Mouse (Mus musculus) G1E (cell line): ENCODE results near the gene Mrpl35. TPM values are rescaled to one million over a fixed set of nuclear protein-coding genes. Genes with fewer than 3 reads are reported as not detected.

ENCODE experiments used
- ATAC-seq: 2 replicates; pipeline ENCODE4 v1.8.0; 2016; ENCODE audit warnings: mild to moderate bottlenecking; ENCODE audit not compliant: insufficient number of reproducible peaks, poor library complexity, low FRiP score, severe bottlenecking; ENCODE audit errors: extremely low read depth
- DNase-seq: peaks from one replicate; pipeline ENCODE4 v3.0.0; 2012; ENCODE audit warnings: low spot score
- H3K27me3 ChIP-seq: 2 replicates; pipeline ENCODE4 v1.6.1; 2012; ENCODE audit warnings: mild to moderate bottlenecking, low read length, inconsistent platforms; ENCODE audit not compliant: insufficient read depth
- H3K36me3 ChIP-seq: replicated peaks from 2 replicates; pipeline ENCODE3; 2012; ENCODE audit warnings: mild to moderate bottlenecking, inconsistent platforms
- H3K4me1 ChIP-seq: 2 replicates; pipeline ENCODE4 v1.6.1; 2012; ENCODE audit warnings: low read depth, low read length, inconsistent platforms, mixed read lengths; ENCODE audit not compliant: insufficient read depth
- H3K4me3 ChIP-seq: 2 replicates; pipeline ENCODE4 v1.5.1; 2012; ENCODE audit warnings: low read depth, mild to moderate bottlenecking, inconsistent platforms, low read length, moderate library complexity, mixed read lengths
- H3K9me3 ChIP-seq: replicated peaks from 2 replicates; pipeline ENCODE4 v1.6.1; 2012; ENCODE audit warnings: inconsistent platforms
- CTCF ChIP-seq: IDR thresholded peaks from 2 replicates; pipeline ENCODE4 v1.5.1; 2012; ENCODE audit warnings: low read depth, low read length, inconsistent platforms, mixed read lengths
- GATA1 ChIP-seq: IDR thresholded peaks from 2 replicates; pipeline ENCODE4 v1.6.1; 2012; ENCODE audit warnings: borderline replicate concordance, low read length, inconsistent platforms, mixed read lengths
- GATA2 ChIP-seq: IDR thresholded peaks from 2 replicates; pipeline ENCODE4 v1.6.1; 2012; ENCODE audit warnings: low read depth, low read length, inconsistent platforms, borderline replicate concordance
- POLR2AphosphoS5 ChIP-seq: IDR thresholded peaks from 2 replicates; pipeline ENCODE4 v1.6.1; 2012; ENCODE audit warnings: low read depth, low read length, inconsistent platforms; ENCODE audit not compliant: insufficient replicate concordance
- TAL1 ChIP-seq: conservative IDR thresholded peaks from 2 replicates; pipeline ENCODE4 v1.6.1; 2012; ENCODE audit warnings: low read depth, low read length, inconsistent platforms, mixed read lengths
- polyA plus RNA-seq: library from polyadenylated mRNA; stranded (reverse); fragments of >175 nt; gene quantifications from 2 replicates; pipeline ENCODE4 v1.2.3, GENCODE M21; 2012
- total RNA-seq, 2 experiments: library from RNA; stranded (forward) in 1 of 2; stranded (reverse) in 1 of 2; fragments of 200-1000 nt in 1 of 2; fragments of >200 nt in 1 of 2; fragmentation: Nextera tagmentation in 1 of 2; gene quantifications; 2 replicates each; pipeline ENCODE4 v1.2.3; 2014 to 2017

Gene Mrpl35
- total and polyA plus RNA-seq, 3 experiments = 1.0 to 50.2 (median 40.3) TPM

DNA sequence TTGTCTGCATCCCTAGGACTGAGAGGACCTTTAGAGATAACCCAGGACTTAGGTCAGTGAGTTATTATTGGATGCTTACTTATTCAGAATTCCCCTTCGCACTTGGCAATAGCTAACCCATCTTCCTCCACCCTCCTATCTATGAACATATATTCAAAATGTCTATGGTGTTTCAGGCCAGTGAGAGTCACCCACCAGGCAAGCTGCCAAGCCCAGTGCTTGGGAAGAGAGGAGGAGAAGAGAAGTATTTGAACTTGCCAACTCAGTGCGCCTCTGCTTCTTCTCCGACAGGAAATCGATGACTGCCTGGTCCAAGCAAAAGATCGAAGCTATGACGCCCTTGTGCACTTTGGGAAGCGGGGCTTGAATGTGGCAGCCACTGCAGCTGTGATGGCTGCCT, 46.3 kb downstream of the Mrpl35 start:
- ATAC-seq (no peak), DNase-seq (no peak)
- Histone ChIP-seq H3K4me1 (no peaks in the 10 kb centered on the region), H3K9me3 (no peaks in the 10 kb centered on the region), H3K36me3 (no peaks in the 10 kb centered on the region), H3K27me3 (peaks cover 23% of the 10 kb centered on the region), H3K4me3 (no peak overlapping the region)
- TF ChIP-seq GATA2 (no peak), GATA1 (no peak), TAL1 (no peak), POLR2AphosphoS5 (no peak), CTCF (no peak)

DNA sequence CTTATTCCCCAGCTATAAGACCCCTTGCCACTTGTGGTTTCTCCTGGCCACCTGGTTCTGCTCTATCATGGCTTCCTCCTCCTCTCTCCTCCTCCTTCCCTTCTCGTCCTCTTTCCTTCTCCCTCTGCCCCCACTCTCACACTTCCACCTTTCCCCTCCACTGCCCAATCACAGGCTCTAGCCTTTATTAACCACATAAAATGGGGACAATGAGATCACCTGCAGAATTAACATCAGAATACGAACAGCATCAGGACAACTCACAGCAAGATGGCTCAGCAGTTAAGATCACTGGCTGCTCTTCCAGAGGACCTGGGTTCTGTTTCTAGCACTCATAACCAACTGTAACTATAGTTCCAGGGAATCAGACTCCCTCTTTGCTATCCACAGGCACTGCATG, 46.9 kb downstream of the Mrpl35 start:
- ATAC-seq (no peak), DNase-seq (no peak)
- Histone ChIP-seq H3K4me3 (no peak overlapping the region), H3K4me1 (no peaks in the 10 kb centered on the region), H3K27me3 (peaks cover 23% of the 10 kb centered on the region), H3K36me3 (no peaks in the 10 kb centered on the region), H3K9me3 (no peaks in the 10 kb centered on the region)
- TF ChIP-seq POLR2AphosphoS5 (no peak), TAL1 (no peak), CTCF (no peak), GATA2 (no peak)

DNA sequence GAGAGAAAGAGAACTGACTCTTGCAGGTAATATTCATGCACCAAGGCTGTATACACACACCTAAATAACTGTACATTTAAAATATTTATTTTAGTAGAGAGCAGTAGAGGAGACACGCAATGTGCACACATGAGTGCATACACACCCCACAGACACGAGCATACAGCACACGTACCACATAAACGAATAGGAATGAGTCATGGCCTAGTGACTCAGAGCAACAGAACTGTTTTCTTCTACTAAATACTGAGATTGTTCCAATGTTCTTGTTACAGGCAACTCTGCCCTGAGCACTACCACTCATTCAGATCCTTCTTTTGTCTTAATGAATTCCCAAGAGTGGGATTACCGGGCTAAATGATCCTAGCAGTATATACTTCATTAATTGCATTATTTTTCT, 48.8 kb downstream of the Mrpl35 start:
- no peaks in the 10 kb centered on the region for H3K4me1 ChIP-seq
- no peak for ATAC-seq
- no peak for DNase-seq
- H3K36me3 ChIP-seq = no peaks in the 10 kb centered on the region
- no peak for TF ChIP-seq TAL1
- TF ChIP-seq GATA1 = no peak
- TF ChIP-seq GATA2 = no peak
- no peak for TF ChIP-seq CTCF
- no peak for TF ChIP-seq POLR2AphosphoS5
- H3K27me3 ChIP-seq = peaks cover 19% of the 10 kb centered on the region
- no peak overlapping the region for H3K4me3 ChIP-seq
- H3K9me3 ChIP-seq = no peaks in the 10 kb centered on the region

DNA sequence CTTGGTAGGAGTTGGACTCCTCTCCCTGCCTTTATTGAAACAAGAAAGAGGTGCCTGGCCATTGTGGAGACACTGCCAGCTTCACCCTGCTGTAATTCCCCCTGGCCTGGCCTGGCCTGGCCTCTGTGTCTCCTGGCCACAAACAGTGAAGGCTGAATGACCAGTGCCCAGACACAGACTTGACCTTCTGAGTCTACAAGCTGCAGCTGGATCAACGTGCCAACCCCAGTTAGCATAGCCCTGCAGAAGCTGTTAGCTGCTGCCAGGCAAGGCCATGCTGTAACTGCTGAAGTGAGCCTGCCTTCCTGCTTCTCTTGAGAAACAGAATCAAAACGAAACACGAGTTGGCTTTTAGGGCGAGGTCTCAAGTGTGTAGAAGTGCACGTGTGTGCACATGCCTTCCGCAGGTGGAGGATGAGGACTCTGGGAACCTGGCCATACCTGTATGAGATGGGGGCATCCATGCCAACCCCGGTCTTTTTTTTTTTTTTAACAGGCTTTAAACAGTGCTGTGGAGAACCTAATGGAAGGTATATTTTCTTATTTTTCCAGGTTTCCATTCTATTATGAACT, 54.0 kb downstream of the Mrpl35 start:
- no peak overlapping the region for H3K4me3 ChIP-seq
- ATAC-seq (no peak), DNase-seq (no peak)
- H3K27me3 ChIP-seq = peaks cover 12% of the 10 kb centered on the region
- H3K4me1 ChIP-seq = no peaks in the 10 kb centered on the region
- no peaks in the 10 kb centered on the region for H3K36me3 ChIP-seq
- peaks cover 4% of the 10 kb centered on the region for H3K9me3 ChIP-seq
- no peak for TF ChIP-seq GATA1

DNA sequence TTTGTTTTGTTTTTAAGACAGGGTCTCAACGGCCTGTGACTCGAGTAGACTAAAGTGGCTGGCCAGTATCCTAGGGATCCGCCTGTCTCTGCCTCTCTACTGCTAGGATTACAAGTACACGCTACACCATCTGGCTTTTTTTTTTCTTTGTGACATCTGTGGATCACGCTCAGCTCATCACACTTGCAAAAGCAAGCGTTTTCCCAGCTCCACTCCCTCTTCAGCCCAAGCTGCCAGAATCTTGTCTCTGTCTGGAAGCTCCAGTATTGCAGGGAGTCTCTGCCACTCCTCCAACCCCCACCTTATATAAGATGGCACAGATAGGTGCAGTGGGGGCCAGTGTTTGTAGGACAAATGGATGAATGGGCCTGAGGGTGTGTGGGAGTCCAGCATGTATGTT, 54.6 kb downstream of the Mrpl35 start:
- DNase-seq = no peak
- TF ChIP-seq GATA2 (no peak), GATA1 (no peak), POLR2AphosphoS5 (no peak), CTCF (no peak), TAL1 (no peak)
- Histone ChIP-seq H3K4me1 (no peaks in the 10 kb centered on the region), H3K9me3 (peaks cover 4% of the 10 kb centered on the region), H3K27me3 (peaks cover 15% of the 10 kb centered on the region), H3K36me3 (no peaks in the 10 kb centered on the region), H3K4me3 (no peak overlapping the region)
- ATAC-seq = no peak

DNA sequence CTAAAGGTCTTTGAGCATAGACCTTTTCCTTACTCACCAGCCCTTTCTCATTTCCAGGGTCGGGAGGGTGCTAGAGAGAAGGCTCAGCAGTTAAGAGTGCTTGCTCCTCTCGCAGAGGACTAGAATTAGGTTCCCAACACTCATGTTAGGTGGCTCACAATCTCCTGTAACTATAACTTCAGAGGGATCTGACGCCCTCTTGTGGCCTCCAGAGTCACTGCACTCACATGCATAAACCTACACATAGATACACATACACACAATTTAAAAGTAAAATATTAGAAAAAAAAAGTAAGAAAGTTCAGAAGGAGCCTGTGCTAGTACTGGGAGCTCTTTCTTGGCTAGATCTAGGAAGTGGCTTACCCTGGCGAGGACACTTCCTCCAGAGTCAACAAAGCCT, 55.5 kb downstream of the Mrpl35 start:
- Histone ChIP-seq H3K9me3 (peaks cover 4% of the 10 kb centered on the region), H3K4me1 (no peaks in the 10 kb centered on the region), H3K27me3 (peaks cover 20% of the 10 kb centered on the region), H3K36me3 (no peaks in the 10 kb centered on the region), H3K4me3 (no peak overlapping the region)
- no peak for DNase-seq
- TF ChIP-seq GATA2 = no peak
- no peak for TF ChIP-seq TAL1
- TF ChIP-seq CTCF = peak; percentile 21; the same call in 1 of the 2 replicates
- no peak for TF ChIP-seq POLR2AphosphoS5
- no peak for TF ChIP-seq GATA1
- no peak for ATAC-seq

DNA sequence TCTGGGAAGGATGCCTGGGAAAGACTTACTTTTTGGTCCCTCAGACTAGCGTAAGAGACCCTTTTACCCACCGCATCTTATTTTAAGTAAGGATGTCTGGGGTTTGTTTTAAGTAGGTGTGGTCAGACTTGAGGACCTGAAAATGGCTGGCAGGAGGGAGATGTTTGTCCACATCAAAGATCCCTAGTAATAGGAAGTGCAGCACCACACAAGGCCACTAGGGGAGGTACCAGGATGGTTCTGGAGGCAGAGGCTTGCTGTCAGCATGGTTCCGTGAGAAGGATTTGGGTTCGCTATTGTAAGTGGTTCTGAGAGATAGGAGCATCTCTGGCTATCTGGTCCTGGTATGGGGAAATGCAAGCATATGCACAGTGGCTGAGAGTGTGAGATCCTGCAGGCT, 55.9 kb downstream of the Mrpl35 start:
- Histone ChIP-seq H3K27me3 (peaks cover 24% of the 10 kb centered on the region), H3K9me3 (peaks cover 4% of the 10 kb centered on the region), H3K4me3 (no peak overlapping the region), H3K4me1 (no peaks in the 10 kb centered on the region), H3K36me3 (no peaks in the 10 kb centered on the region)
- ATAC-seq (no peak), DNase-seq (no peak)
- TF ChIP-seq POLR2AphosphoS5 = no peak
- no peak for TF ChIP-seq GATA1
- TF ChIP-seq GATA2 = no peak
- no peak; the same call in 1 of the 2 replicates for TF ChIP-seq CTCF
- TF ChIP-seq TAL1 = no peak
